Mouse (Mus musculus) heart, adult 11 months (tissue): Measurements from ENCODE around the gene Fam117b.

Experiments used
- DNase-seq: peaks from one replicate; pipeline ENCODE4 v3.0.0; 2022

The Fam117b gene

DNA sequence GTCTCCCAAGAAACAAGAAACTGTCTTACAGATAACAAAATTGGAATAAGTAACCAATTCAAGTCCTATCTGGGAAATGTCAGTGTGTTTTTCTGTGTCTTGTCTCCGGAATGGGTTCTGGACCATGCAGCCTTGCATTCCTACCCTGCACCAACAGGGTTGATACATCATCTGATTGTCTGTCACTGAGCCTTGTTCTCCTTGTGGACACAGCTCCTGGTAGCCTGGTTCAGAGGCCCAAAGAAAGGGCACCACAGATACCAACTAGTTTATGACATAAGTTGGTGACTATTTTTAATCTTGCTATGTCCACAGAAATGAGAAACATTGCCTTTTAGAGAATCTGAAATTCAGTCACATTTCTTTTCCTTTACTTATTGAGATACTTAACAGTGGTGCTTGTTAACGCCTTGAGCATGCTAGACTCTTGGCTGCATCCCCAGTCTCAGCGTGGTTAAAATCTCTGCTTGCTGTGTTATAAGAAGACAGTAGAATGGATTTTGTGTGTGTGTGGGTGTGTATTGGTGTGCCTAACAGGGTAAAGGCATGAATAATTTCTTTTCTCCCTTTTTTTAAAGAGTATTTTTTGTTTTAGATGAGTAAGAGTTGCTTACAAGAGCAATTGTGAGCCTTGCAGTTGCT lies 74.7 kb downstream of the Fam117b start:
- DNase-seq: peak; percentile 65

DNA sequence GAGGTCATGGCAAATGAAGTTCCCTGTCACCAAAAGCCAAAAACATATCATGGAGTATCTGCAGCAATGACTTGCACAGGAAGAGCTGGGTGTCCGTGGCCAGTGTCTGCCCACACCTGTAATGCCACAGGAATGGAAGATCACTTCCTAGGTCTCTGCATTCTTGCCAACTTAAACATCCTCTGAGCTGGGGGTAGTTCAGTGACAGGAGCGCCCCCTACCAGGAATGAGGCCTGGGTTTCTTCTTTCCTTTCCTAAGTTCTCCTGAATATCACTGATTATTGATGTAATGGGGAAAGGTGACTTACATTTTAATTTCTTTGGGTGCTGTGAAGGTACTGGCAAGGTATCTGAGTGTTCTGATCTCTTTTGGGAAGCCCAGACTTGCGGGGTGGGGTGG lies 82.8 kb downstream of the Fam117b start:
- DNase-seq: peak; percentile 64

DNA sequence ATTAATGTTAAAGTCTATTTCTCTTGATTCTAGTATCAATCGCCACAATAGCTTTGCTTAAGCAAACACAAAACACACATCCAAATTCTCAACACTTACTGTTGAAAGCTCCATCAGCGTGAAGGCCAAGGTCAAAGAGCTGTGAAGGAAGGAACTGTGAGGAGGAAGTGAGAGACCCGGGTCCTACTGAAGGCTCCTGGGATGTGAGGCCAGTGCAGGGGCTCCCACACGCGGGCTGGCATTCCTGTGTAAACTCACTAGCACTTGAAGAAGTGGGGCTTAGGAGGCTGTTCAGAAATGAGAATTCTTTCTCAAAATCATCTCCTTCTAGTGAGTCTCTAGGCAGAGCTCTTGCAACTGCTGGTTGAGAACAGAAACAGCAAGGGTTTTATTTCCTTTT lies 84.5 kb downstream of the Fam117b start:
- peak; percentile 90 for DNase-seq

DNA sequence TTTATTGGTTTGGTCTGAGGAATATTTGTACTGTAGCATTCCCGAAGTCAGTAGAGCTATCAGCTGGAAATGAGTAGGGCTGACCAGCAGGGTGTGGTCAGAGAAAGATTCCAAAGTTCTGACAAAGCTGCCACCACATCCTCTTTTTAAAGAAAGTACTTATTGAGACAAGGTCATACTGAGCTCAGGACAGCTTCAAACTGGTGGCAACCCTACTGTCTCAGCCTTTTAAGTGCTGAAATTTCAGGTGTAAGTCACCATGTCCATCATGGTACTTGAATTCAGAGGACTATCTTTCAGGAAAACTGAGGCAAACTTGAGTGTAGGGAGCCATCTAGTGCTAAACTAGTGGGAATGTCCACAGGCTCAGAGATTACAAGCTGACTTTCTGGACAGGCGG lies 87.5 kb downstream of the Fam117b start:
- DNase-seq: peak; percentile 90

DNA sequence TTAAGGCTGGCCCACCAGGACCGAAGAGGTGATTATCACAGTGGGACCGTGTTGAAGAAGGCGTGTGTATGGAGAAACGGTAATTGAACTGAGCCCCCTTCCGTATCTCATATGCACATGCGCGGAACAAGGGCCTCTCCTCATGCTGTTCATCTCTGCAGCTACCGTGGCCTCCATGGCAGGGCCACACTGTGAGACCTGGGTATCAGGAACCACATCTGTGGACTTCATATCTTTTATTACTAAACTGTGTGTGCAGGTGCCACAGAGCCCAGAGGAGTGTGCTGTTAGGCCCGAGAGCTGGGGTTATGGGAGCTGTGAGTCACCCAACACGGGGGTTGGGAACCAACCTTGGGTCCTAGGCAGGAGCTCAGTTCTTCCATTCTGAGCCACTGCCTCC lies 94.5 kb downstream of the Fam117b start:
- DNase-seq: peak; percentile 76

DNA sequence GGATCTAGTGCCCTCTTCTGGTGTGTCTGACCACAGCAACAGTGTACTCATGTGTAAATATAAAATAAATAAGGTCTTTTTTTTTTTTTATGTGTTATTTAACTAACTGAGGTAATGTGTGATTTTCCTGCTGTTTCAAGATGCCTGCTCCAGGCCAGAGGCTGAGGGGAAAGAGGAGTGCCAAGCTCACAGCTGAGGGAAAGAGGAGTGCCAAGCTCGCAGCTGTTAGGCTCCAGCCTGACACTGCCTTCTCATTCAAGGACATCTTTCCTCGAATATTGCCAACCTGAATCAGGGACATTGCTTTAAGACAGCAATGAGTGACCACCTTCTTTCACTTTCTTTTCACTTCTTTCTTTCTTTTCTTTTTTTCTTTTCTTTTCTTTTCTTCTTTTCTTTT lies 95.9 kb downstream of the Fam117b start:
- peak; percentile 94 for DNase-seq

DNA sequence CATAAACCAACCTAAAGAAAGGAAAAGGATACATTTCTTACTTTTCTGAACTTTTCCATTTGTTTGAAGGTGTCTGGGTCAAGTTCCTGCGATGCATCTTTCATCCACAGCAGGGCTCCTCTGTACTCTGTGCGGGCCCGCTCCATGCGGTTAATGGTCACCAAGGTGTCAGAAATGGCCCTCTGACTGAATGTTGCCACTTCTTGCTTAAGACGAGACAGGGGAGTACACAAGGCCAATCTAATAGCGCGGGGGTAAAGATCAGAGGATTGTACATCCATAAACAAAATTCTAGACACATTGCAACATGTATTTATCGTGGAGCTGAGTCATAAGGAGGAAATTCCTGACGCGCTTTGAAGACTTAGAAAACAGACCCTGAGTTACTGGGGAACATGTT lies 101.0 kb downstream of the Fam117b start:
- DNase-seq: peak; percentile 79

DNA sequence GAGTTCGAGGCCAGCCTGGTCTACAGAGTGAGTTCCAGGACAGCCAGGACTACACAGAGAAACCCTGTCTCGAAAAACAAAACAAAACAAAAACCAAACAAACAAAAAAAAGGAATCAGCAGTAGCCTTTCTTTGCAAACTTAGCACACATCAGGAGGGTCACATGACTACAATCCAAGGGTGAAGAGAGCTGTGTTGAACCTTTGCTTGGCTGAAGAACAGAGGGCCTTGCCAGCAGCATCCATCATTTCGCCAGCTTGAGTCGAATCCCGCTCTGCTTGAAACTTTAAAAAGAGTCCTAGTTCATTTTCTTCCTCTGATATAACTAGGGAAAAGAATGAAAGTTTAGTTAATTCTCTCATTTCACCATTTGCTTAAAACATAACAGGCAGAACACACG lies 102.7 kb downstream of the Fam117b start:
- DNase-seq: peak; percentile 63

DNA sequence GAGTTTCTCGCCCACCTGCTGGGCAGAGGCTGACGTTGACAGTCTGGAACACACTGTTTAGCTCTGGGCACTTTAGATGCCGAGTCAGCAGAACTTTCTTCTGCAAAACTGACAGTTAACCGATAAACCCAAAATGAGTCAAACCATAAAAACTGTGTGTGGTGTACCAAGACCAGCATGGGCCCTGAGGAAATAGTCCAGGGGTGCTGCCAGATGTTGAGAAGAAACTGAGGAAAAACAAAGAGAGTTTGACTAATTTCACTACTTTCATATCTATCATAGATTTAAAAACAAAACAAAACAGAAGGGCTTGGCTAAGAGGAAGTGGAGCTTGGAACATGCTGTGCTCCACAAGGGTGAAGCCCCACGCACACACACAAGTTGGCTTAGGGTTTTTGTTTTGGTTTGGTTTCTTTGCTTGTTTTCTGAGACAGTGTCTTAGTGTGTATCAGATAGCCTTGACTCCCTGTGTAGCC lies 103.4 kb downstream of the Fam117b start:
- peak; percentile 96 for DNase-seq

DNA sequence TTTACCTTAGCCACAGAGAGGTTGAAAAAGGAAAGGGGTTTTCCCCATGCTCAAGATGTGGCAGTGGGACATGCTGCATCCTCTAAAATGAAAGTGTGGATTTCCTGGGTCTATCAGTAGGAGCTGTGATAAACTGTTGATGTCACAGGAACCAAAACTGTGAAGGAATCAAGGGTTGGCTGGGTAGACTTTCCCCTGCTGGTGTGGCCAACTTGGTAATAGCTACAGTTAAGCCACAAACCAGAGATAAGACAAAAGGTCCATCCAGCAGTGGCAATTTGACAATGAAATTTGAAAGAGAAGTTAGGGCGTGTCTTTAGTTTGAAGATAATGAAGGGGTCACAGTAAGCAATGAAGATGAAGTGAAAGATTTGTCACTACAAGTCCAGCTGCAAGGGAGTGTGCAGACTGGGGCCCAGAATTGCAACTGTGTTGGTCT lies 104.2 kb downstream of the Fam117b start:
- DNase-seq: peak; percentile 86
